In genomic region chrX:12119476-12119875, GRCm38 (mm10) we compare ENCODE assay signal across 23 mouse cellular contexts. TPM values are rescaled to one million over a fixed set of nuclear protein-coding genes. Genes with fewer than 3 reads are reported as not detected.
DNase-seq lines count a peak whose midpoint lies in the region; ATAC-seq and TF ChIP-seq lines count a peak whose summit lies in the region.
"Had no signal": no experiment of that assay in that cellular context is flagged by ENCODE, and none has a peak within 500 bp of the region (broad histone marks: within the 10 kb centered on the region; RNA-seq: fewer than 3 reads in every experiment).

No protein-coding gene starts in this region.

- H3K4me1 ChIP-seq in liver, embryonic 11.5 days (replicated peaks; ENCODE audit: control insufficient read depth, insufficient read depth, low read length) = peaks cover 8% of the 10 kb centered on the region
- peaks cover 22 to 35% of the 10 kb centered on the region in 2 experiments for H3K4me1 ChIP-seq in MEL (ENCODE audit: control insufficient read depth in 1 of 2, insufficient read depth in 2 of 2, low read length in 2 of 2)
- peaks cover 14% of the 10 kb centered on the region for H3K4me1 ChIP-seq in liver, embryonic 13.5 days (replicated peaks)

- TF ChIP-seq POLR2A in MEL (IDR thresholded peaks at IDR 0.05; ENCODE audit: control insufficient read depth in 1 of 2, insufficient read depth in 1 of 2, low read depth in 1 of 2, low read length in 2 of 2, poor library complexity in 1 of 2) = no peak

- ATAC-seq in liver, embryonic 11.5 days (replicated peaks; ENCODE audit: low FRiP score) = peak; percentile 71
- peak; percentile 70 for ATAC-seq in liver, embryonic 13.5 days (ENCODE audit: low read depth)
- ATAC-seq: activated CD4-positive, CD25-positive, alpha-beta regulatory T cell, adult 4 months; CD4-positive, CD25-positive, alpha-beta regulatory T cell, adult 4 months; forebrain, embryonic 15.5 days; intestine, embryonic 15.5 days; Patski had no signal

- peak; percentile 60 to 66 for TF ChIP-seq EP300 in MEL (IDR thresholded peaks at IDR 0.05; ENCODE audit: low read depth in 1 of 2, low read length in 2 of 2)

- no peak for TF ChIP-seq CTCF in MEL (IDR thresholded peaks at IDR 0.05 in 2 of 3, conservative IDR thresholded peaks at IDR 0.05 in 1 of 3; ENCODE audit: control insufficient read depth in 1 of 3, insufficient read depth in 1 of 3, low read depth in 2 of 3, low read length in 3 of 3, poor library complexity in 1 of 3, severe bottlenecking in 1 of 3)

- peaks cover 71% of the 10 kb centered on the region for H3K79me2 ChIP-seq in MEL (ENCODE audit: control insufficient read depth, insufficient read depth, low read length, poor library complexity)

- H3K9ac ChIP-seq in liver, embryonic 11.5 days (ENCODE audit: low read depth, low read length) = no peak overlapping the region
- no peak overlapping the region for H3K9ac ChIP-seq in MEL (ENCODE audit: control insufficient read depth, low read depth, low read length, poor library complexity, severe bottlenecking)
- H3K9ac ChIP-seq in liver, embryonic 13.5 days = no peak overlapping the region
- H3K9ac ChIP-seq: embryonic facial prominence, embryonic 12.5 days; forebrain, embryonic 15.5 days; hindbrain, embryonic 14.5 days; intestine, embryonic 15.5 days had no signal

- no peaks in the 10 kb centered on the region for H3K36me3 ChIP-seq in liver, embryonic 11.5 days (ENCODE audit: control insufficient read depth, insufficient read depth, low read length)
- peaks cover 2 to 42% of the 10 kb centered on the region in 2 experiments for H3K36me3 ChIP-seq in MEL (ENCODE audit: control insufficient read depth in 1 of 2, insufficient read depth in 2 of 2, low read length in 2 of 2)
- H3K36me3 ChIP-seq in liver, embryonic 13.5 days = no peaks in the 10 kb centered on the region
- H3K36me3 ChIP-seq: embryonic facial prominence, embryonic 12.5 days; forebrain, embryonic 15.5 days; hindbrain, embryonic 10.5 days; intestine, embryonic 15.5 days had no signal

- WGBS in liver, embryonic 11.5 days = 0% methylated on average over 1 of the region's 1 CpGs
- WGBS in liver, embryonic 13.5 days (ENCODE audit: insufficient replicate concordance) = 17% methylated on average over 1 of the region's 1 CpGs

- H3K27me3 ChIP-seq in liver, embryonic 11.5 days (replicated peaks; ENCODE audit: control insufficient read depth, insufficient read depth, low read length) = peaks cover 13% of the 10 kb centered on the region
- no peaks in the 10 kb centered on the region for H3K27me3 ChIP-seq in MEL (ENCODE audit: control insufficient read depth in 1 of 2, insufficient read depth in 2 of 2, low read length in 2 of 2)
- H3K27me3 ChIP-seq in liver, embryonic 13.5 days = peaks cover 31% of the 10 kb centered on the region; the same call in 1 of the 2 replicates
- H3K27me3 ChIP-seq: forebrain, embryonic 15.5 days had no signal

- H3K4me2 ChIP-seq in liver, embryonic 11.5 days = no peak overlapping the region
- no peak overlapping the region for H3K4me2 ChIP-seq in liver, embryonic 13.5 days
- H3K4me2 ChIP-seq: embryonic facial prominence, embryonic 12.5 days; forebrain, embryonic 15.5 days; hindbrain, embryonic 14.5 days; intestine, embryonic 15.5 days had no signal

- H3K9me3 ChIP-seq in liver, embryonic 11.5 days (ENCODE audit: control insufficient read depth, low read length) = no peaks in the 10 kb centered on the region
- no peaks in the 10 kb centered on the region for H3K9me3 ChIP-seq in MEL (replicated peaks; ENCODE audit: insufficient read depth, low read length)
- H3K9me3 ChIP-seq in liver, embryonic 13.5 days (replicated peaks) = no peaks in the 10 kb centered on the region
- H3K9me3 ChIP-seq: embryonic facial prominence, embryonic 12.5 days; forebrain, embryonic 15.5 days; hindbrain, embryonic 10.5 days; intestine, embryonic 15.5 days had no signal

- H3K4me3 ChIP-seq in liver, embryonic 11.5 days (ENCODE audit: low read depth, low read length) = no peak overlapping the region
- H3K4me3 ChIP-seq in MEL (ENCODE audit: control insufficient read depth in 1 of 2, insufficient read depth in 1 of 2, low read depth in 2 of 2, low read length in 2 of 2) = no peak overlapping the region
- no peak overlapping the region for H3K4me3 ChIP-seq in liver, embryonic 13.5 days (replicated peaks)
- H3K4me3 ChIP-seq: embryonic facial prominence, embryonic 12.5 days; forebrain, embryonic 15.5 days; heart, adult 2 months; hindbrain, embryonic 10.5 days; intestine, embryonic 15.5 days had no signal

- DNase-seq in liver, embryonic 11.5 days (ENCODE audit: low spot score) = no peak
- DNase-seq in liver = no peak
- peak; percentile 66 for DNase-seq in MEL (ENCODE audit: low read depth, low spot score)
- DNase-seq in liver, embryonic 13.5 days = no peak
- no peak for DNase-seq in right cerebral cortex, postnatal 25 days
- no peak for DNase-seq in embryo, embryonic 9.5 days (ENCODE audit: extremely low spot score)
- no peak for DNase-seq in cerebellum, adult 11 months
- DNase-seq: adrenal gland, postnatal 14 days; B cell, adult 2 months; cerebellum, adult 8-10 months; cerebellum, postnatal 14 days; embryo, embryonic 11 days; gastrocnemius, postnatal 36 days; heart, adult 2 months; heart, postnatal 10 days had no signal

- H3K27ac ChIP-seq in liver, embryonic 11.5 days (ENCODE audit: low read depth, low read length) = no peak overlapping the region
- no peak overlapping the region; the same call in 1 of the 2 replicates for H3K27ac ChIP-seq in MEL (ENCODE audit: control insufficient read depth, low read depth, low read length)
- no peak overlapping the region for H3K27ac ChIP-seq in liver, embryonic 13.5 days
- H3K27ac ChIP-seq: embryonic facial prominence, embryonic 12.5 days; forebrain, embryonic 15.5 days; heart, adult 2 months; hindbrain, embryonic 10.5 days; hindbrain, embryonic 14.5 days; intestine, embryonic 15.5 days had no signal

- TF ChIP-seq RAD21 in MEL (IDR thresholded peaks at IDR 0.05; ENCODE audit: low read depth, low read length) = no peak

TF ChIP-seq in MEL, 35 proteins besides CTCF, POLR2A, EP300 and RAD21:
- no peak for TF ChIP-seq MAFK (IDR thresholded peaks at IDR 0.05; ENCODE audit: borderline replicate concordance, low read depth, low read length)
- TF ChIP-seq ZC3H11A (IDR thresholded peaks at IDR 0.05; ENCODE audit: low read depth, low read length) = no peak
- peak; percentile 71 for TF ChIP-seq TCF12 (IDR thresholded peaks at IDR 0.05; ENCODE audit: low read depth, low read length)
- peak; percentile 84 for TF ChIP-seq ZNF384 (IDR thresholded peaks at IDR 0.05; ENCODE audit: low read depth, low read length)
- TF ChIP-seq MAX (IDR thresholded peaks at IDR 0.05; ENCODE audit: low read length) = peak; percentile 46; the same call in 1 of the 2 replicates
- no peak for TF ChIP-seq MXI1 (IDR thresholded peaks at IDR 0.05; ENCODE audit: low read depth, low read length)
- TF ChIP-seq MYC (IDR thresholded peaks at IDR 0.05; ENCODE audit: low read depth, low read length) = no peak
- TF ChIP-seq JUND (IDR thresholded peaks at IDR 0.05; ENCODE audit: low read depth, low read length) = no peak
- no peak for TF ChIP-seq HCFC1 (IDR thresholded peaks at IDR 0.05; ENCODE audit: low read depth, low read length)
- TF ChIP-seq USF2 (IDR thresholded peaks at IDR 0.05; ENCODE audit: borderline replicate concordance in 1 of 2, insufficient read depth in 1 of 2, low read depth in 1 of 2, low read length in 2 of 2) = peak in 1 of 2 experiments; percentile 69; a peak in 3 of 4 replicates
- TF ChIP-seq CHD1 (IDR thresholded peaks at IDR 0.05; ENCODE audit: low read depth, low read length) = no peak
- TF ChIP-seq USF1 (IDR thresholded peaks at IDR 0.05; ENCODE audit: low read depth, low read length) = peak; percentile 93
- no peak for TF ChIP-seq MAZ (IDR thresholded peaks at IDR 0.05; ENCODE audit: low read depth, low read length)
- no peak for TF ChIP-seq ELF1 (IDR thresholded peaks at IDR 0.05; ENCODE audit: low read depth, low read length)
- peak; percentile 69 for TF ChIP-seq GATA1 (IDR thresholded peaks at IDR 0.05; ENCODE audit: low read depth, low read length)
- TF ChIP-seq UBTF (IDR thresholded peaks at IDR 0.05; ENCODE audit: borderline replicate concordance, insufficient read depth, low read depth, low read length) = no peak
- TF ChIP-seq ETS1 (IDR thresholded peaks at IDR 0.05; ENCODE audit: low read depth, low read length) = peak; percentile 67; the same call in 1 of the 2 replicates
- peak; percentile 68 for TF ChIP-seq SIN3A (IDR thresholded peaks at IDR 0.05; ENCODE audit: low read length)
- TF ChIP-seq E2F4 (IDR thresholded peaks at IDR 0.05; ENCODE audit: borderline replicate concordance, low read depth, low read length) = no peak
- TF ChIP-seq ZMIZ1 (IDR thresholded peaks at IDR 0.05; ENCODE audit: low read depth, low read length) = no peak
- TF ChIP-seq BHLHE40 (IDR thresholded peaks at IDR 0.05; ENCODE audit: borderline replicate concordance, low read depth, low read length) = peak; percentile 58; the same call in 1 of the 2 replicates
- peak; percentile 89 for TF ChIP-seq TAL1 (IDR thresholded peaks at IDR 0.05; ENCODE audit: low read length)
- TF ChIP-seq POLR2AphosphoS5 (IDR thresholded peaks at IDR 0.05; ENCODE audit: borderline replicate concordance, low read depth, low read length) = no peak

RNA-seq across cellular contexts. Expression of gene Bcor, which starts 40.7 kb away (rescaled TPM):
- 14.5 and 14.8 TPM in 2 replicates for polyA plus RNA-seq in liver, embryonic 11.5 days (2014; fragmentation: Nextera tagmentation; extraction: Ambion mirVana)
- 61.6 and 72.2 TPM in 2 replicates for total RNA-seq in MEL (2012; rRNA removed)
- 10 to 100 TPM; 44.6 to 88.7 TPM for polyA plus RNA-seq in MEL (2012; ENCODE audit: insufficient read depth in 1 of 2, insufficient read length in 2 of 2, low read depth in 1 of 2, low replicate concordance in 2 of 2, missing spikeins in 1 of 2)
- polyA plus RNA-seq in liver, embryonic 13.5 days (2015; fragmentation: Nextera tagmentation; extraction: Ambion mirVana) = 3.8 and 4.2 TPM in 2 replicates
